Mouse (Mus musculus) G1E-ER4 (cell line): ENCODE data around the gene Klhl2. TPM values are rescaled to one million over a fixed set of nuclear protein-coding genes. Genes with fewer than 3 reads are reported as not detected.

Experiments
- GATA1 ChIP-seq: IDR thresholded peaks from one replicate; pipeline ENCODE4 v1.8.0; 2012; ENCODE audit warnings: low read length, inconsistent platforms
- polyA plus RNA-seq: library from polyadenylated mRNA; stranded (reverse); fragments of >175 nt; gene quantifications from 2 replicates; pipeline ENCODE4 v1.2.3, GENCODE M21; 2012

Klhl2 gene
- polyA plus RNA-seq, 1 experiment: 5.7 TPM

GRCm38 (mm10) chr8:64692651-64693201, 157.1 kb downstream of the Klhl2 start, which contains the start of gene Cpe:
TSS of gene Cpe (minus strand) at chr8:64693054.
- no peak for TF ChIP-seq GATA1

- no peak for TF ChIP-seq GATA1
Measured at GRCm38 (mm10) chr8:64691591-64692401, 158.0 kb downstream of the Klhl2 start.

DNA sequence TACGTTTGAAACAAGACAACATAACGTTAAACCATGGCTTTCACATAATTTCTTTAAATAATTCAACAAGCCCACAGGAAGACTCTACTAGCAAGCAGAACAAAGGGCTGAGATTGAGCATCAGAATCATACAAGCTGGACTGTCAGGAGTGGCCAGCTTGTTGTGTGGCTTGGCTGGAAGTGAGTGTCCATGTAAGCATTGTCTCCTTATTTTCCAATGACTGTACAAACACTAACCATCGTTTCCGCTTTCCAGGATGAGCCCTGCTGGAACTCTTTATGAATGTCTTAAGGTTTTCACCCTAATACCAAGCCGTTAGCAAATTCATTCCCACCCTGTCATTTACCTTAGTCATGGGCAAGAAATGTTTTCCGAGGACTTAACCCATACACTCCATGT, 159.0 kb downstream of the Klhl2 start:
- no peak for TF ChIP-seq GATA1

GRCm38 (mm10) chr8:64690306-64690705, 159.5 kb downstream of the Klhl2 start:
- TF ChIP-seq GATA1: no peak

Other genes with a start within 250 kb of the Klhl2 start
- gene Cpe, start 157.0 kb downstream of the Klhl2 start, polyA plus RNA-seq: not detected in 2 replicates
- gene Msmo1, start 116.2 kb downstream of the Klhl2 start, polyA plus RNA-seq: 4.4 and 7.4 TPM in 2 replicates
- gene Tmem192, start 97.2 kb upstream of the Klhl2 start, polyA plus RNA-seq: 52.4 and 83.3 TPM in 2 replicates
- gene Trim75, start 137.8 kb upstream of the Klhl2 start, polyA plus RNA-seq: not detected in 2 replicates
- gene Trim61, start 168.5 kb upstream of the Klhl2 start, polyA plus RNA-seq: not detected in 2 replicates
- gene Trim60, start 168.6 kb upstream of the Klhl2 start, polyA plus RNA-seq: not detected in 2 replicates
- not detected in 2 replicates for gene Apela, start 187.3 kb upstream of the Klhl2 start, polyA plus RNA-seq
- not detected in 2 replicates for gene Gm10663, start 225.0 kb upstream of the Klhl2 start, polyA plus RNA-seq